Mouse (Mus musculus) thymus, adult 2 months (tissue): ENCODE results near the gene Prss32. TPM values are rescaled to one million over a fixed set of nuclear protein-coding genes. Genes with fewer than 3 reads are reported as not detected.
"Not testable (repeated sequence)": the region's sequence is repeated elsewhere in the genome, so short reads cannot be mapped to it uniquely, and the experiment has no call there.

Experiments used
- DNase-seq: peaks from one replicate; pipeline ENCODE4 v3.0.0; 2021
- H3K27ac ChIP-seq: fragments of 200-500 bp; 2 replicates; pipeline ENCODE4 v1.5.1; 2012; ENCODE audit warnings: low read length, control low read depth; ENCODE audit not compliant: control insufficient read depth, insufficient read depth
- H3K27me3 ChIP-seq: fragments of 200-500 bp; 2 replicates; pipeline ENCODE4 v1.6.1; 2012; ENCODE audit warnings: mild to moderate bottlenecking, low read length, moderate library complexity, mixed read lengths; ENCODE audit not compliant: control insufficient read depth, insufficient read depth
- H3K36me3 ChIP-seq: fragments of 200-500 bp; 2 replicates; pipeline ENCODE4 v1.6.1; 2012; ENCODE audit warnings: mild to moderate bottlenecking, low read length, moderate library complexity; ENCODE audit not compliant: control insufficient read depth, insufficient read depth
- H3K4me1 ChIP-seq: fragments of 200-500 bp; replicated peaks from 2 replicates; pipeline ENCODE4 v1.6.1; 2012; ENCODE audit warnings: low read length; ENCODE audit not compliant: control insufficient read depth, insufficient read depth
- H3K4me3 ChIP-seq: fragments of 200-500 bp; 2 replicates; pipeline ENCODE4 v1.5.1; 2012; ENCODE audit warnings: mild to moderate bottlenecking, low read length, control low read depth, moderate library complexity; ENCODE audit not compliant: control insufficient read depth, insufficient read depth
- CTCF ChIP-seq: fragments of 200-500 bp; IDR thresholded peaks from 2 replicates; pipeline ENCODE4 v1.5.1; 2012; ENCODE audit warnings: mild to moderate bottlenecking, control low read depth, low read length, moderate library complexity, borderline replicate concordance; ENCODE audit not compliant: control insufficient read depth, poor library complexity, insufficient read depth; ENCODE audit errors: extremely low read depth
- POLR2A ChIP-seq: fragments of 200-500 bp; IDR thresholded peaks from 2 replicates; pipeline ENCODE4 v1.6.1; 2012; ENCODE audit warnings: mild to moderate bottlenecking, low read length, control low read depth, moderate library complexity; ENCODE audit not compliant: control insufficient read depth, poor library complexity, insufficient read depth; ENCODE audit errors: extremely low read depth
- WGBS: fragments of 180-500 bp; shearing (Covaris S2); methylation state at CpG from one replicate; pipeline ENCODE4 v1.1.7; 2018; 5-methylcytosine and 5-hydroxymethylcytosine counted together
- polyA plus RNA-seq: library from polyadenylated mRNA; depleted of rRNA; stranded (reverse); fragments of >200 nt; gene quantifications from 2 replicates; pipeline ENCODE4 v1.2.3, GENCODE M21; 2012; rRNA removed

Gene Prss32
- polyA plus RNA-seq, 1 experiment: 0.51 TPM

DNA sequence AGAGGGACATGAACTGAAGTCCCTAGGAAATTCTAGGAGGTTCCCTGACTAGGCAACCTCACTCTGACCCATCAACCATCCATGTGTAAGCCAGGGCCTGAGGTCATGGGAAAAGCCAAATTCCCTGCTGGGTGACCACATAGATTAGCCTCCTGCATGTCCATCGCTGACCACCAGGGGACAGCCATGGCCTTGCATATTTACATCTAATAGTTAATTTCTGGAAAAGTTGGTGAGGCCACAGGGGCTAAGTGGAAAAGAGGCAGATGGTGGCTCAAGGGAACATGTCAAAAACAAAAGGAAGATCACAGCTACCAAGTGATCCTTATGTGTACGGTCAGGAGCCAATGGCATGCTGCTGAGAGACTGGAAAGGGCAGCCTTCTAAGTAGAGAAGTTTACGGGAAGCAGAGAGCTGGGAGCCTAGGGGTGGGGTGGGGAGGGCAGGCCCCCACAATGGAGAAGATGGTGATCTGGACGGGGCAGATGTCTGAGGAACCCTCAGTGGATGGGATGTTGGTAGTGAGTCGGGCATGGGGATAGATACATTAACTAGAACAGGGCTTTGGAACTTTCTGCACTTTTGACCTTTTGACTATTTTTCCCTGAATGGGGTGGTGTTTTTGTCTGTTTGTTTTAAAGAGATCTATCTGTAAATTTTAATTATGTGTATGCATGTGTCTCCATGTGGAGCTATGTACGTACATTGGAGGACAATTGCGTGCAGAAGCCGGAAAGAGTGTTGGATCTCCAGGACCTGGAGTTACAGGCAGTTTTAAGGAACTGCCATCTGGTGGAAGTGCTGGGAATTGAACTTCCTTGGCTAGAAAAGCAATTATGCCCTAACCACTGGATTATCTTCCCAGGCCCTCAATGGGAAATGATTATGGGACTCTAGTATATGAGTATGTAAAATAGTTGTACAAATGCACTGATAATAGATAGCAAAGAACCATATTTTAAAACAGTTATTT lies 30.5 kb downstream of the Prss32 start:
- 71% methylated on average over 8 of the region's 8 CpGs for WGBS
- DNase-seq: no peak
- Histone ChIP-seq H3K27me3 (no peaks in the 10 kb centered on the region), H3K36me3 (no peaks in the 10 kb centered on the region), H3K4me3 (no peak overlapping the region), H3K27ac (no peak overlapping the region), H3K4me1 (no peaks in the 10 kb centered on the region)
- TF ChIP-seq POLR2A (no peak), CTCF (no peak)

DNA sequence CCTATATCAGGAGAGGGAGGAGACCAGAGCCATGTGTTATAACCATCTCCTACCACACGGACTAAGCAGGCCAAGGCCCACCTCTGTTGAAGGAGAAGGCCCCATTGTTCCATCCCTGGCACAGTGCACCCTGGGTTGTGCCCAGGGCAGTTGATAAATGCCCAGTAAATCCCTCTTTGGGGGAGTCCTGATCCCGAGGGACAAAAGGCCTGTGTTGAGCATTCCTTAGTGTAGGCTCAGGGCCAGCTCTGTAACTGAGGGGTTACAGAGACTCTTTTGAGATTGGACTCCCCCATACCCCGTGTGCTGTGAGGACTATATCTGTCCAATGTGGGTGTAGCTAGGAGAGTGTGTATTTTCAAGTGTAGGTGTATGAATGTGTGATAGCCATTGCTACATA lies 33.1 kb downstream of the Prss32 start:
- DNase-seq: no peak
- no peaks in the 10 kb centered on the region for H3K27me3 ChIP-seq
- no peak overlapping the region for H3K27ac ChIP-seq
- H3K4me1 ChIP-seq: no peaks in the 10 kb centered on the region
- no peaks in the 10 kb centered on the region for H3K36me3 ChIP-seq
- H3K4me3 ChIP-seq: no peak overlapping the region
- 87% methylated on average over 3 of the region's 3 CpGs for WGBS
- TF ChIP-seq CTCF (no peak), POLR2A (no peak)

DNA sequence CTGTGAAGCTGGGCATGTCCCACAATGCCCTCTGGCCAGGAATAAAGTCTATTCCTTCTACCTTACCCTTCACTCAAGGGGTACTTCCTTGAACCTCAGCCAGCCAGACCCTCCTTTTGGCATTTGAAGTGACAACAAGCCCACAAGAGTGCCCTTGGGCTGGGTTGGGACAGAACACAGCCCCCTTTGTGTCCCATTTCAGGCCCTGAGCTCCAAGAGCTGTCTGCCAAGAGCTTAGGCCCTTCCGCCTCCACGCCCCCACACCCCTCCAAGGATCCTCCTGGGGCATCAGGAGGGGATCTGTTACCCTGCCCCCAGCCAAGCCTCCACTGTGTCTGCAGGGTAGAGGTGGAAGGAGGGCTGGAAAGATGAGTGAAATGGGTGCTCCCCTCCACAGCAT lies 33.5 kb downstream of the Prss32 start:
- Histone ChIP-seq H3K4me1 (no peaks in the 10 kb centered on the region), H3K27ac (no peak overlapping the region), H3K36me3 (no peaks in the 10 kb centered on the region), H3K27me3 (no peaks in the 10 kb centered on the region), H3K4me3 (no peak overlapping the region)
- no peak for DNase-seq
- 97% methylated on average over 2 of the region's 2 CpGs for WGBS
- TF ChIP-seq CTCF (no peak), POLR2A (no peak)

DNA sequence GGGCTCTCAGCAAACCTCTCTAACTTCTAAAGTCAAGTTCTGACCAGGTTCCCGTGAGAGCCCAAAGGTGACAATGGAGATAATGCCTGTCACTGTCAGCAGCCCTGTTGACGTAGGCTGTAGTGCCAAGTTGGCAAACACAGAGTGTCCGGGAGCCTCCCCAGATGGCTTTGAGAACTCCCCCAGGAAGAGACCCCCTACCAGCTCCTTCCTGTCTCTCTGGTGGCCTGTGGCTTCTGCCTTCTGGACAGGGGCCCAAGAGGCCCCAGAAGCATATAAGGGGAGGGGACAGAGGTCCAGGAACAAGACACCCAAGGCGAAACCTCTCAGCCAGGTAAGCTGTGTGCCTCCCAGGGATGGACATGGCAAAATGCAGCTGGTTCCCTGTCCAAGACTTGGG lies 36.9 kb downstream of the Prss32 start, which contains the start of the genes Dcpp1 and Dcpp2:
TSS of gene Dcpp1 (plus strand) at position 301 of the 400 bp plus-strand sequence.
TSS of gene Dcpp2 (plus strand) at position 305 of the 400 bp plus-strand sequence.
- not testable (repeated sequence) for H3K27me3 ChIP-seq, H3K27ac ChIP-seq, H3K36me3 ChIP-seq, DNase-seq, H3K4me3 ChIP-seq, H3K4me1 ChIP-seq
- 85% methylated on average over 4 of the region's 4 CpGs for WGBS

Other genes starting within 250 kb of the Prss32 start
- gene Zfp13, start 244.4 kb upstream of the Prss32 start, polyA plus RNA-seq: 2.5 and 3.0 TPM in 2 replicates
- 0.18 and 0.20 TPM in 2 replicates for gene Zscan10, start 243.0 kb upstream of the Prss32 start, polyA plus RNA-seq
- gene Mmp25, start 198.6 kb upstream of the Prss32 start, polyA plus RNA-seq: 7.2 and 7.4 TPM in 2 replicates
- 0.43 and 0.49 TPM in 2 replicates for gene Bicdl2, start 183.3 kb upstream of the Prss32 start, polyA plus RNA-seq
- 143 and 192 TPM in 2 replicates for gene Hcfc1r1, start 170.3 kb upstream of the Prss32 start, polyA plus RNA-seq
- 78.3 and 84.5 TPM in 2 replicates for gene Thoc6, start 170.0 kb upstream of the Prss32 start, polyA plus RNA-seq
- 10.2 and 11.4 TPM in 2 replicates for gene Tnfrsf12a, start 166.4 kb upstream of the Prss32 start, polyA plus RNA-seq
- 0.47 and 0.51 TPM in 2 replicates for gene Cldn6, start 164.6 kb upstream of the Prss32 start, polyA plus RNA-seq
- 1.1 and 1.9 TPM in 2 replicates for gene Cldn9, start 159.8 kb upstream of the Prss32 start, polyA plus RNA-seq
- 0.19 and 0.27 TPM in 2 replicates for gene 1520401A03Rik, start 121.1 kb upstream of the Prss32 start, polyA plus RNA-seq
- 145 and 182 TPM in 2 replicates for gene Pkmyt1, start 117.5 kb upstream of the Prss32 start, polyA plus RNA-seq
- gene Paqr4, start 103.0 kb upstream of the Prss32 start, polyA plus RNA-seq: 12.4 and 13.2 TPM in 2 replicates
- gene Kremen2, start 98.0 kb upstream of the Prss32 start, polyA plus RNA-seq: 2.8 and 3.8 TPM in 2 replicates
- 32.0 and 33.6 TPM in 2 replicates for gene Flywch1, start 72.3 kb upstream of the Prss32 start, polyA plus RNA-seq
- gene Flywch2, start 57.8 kb upstream of the Prss32 start, polyA plus RNA-seq: 2.3 and 4.0 TPM in 2 replicates
- 874 and 1,056 TPM in 2 replicates for gene Srrm2, start 53.3 kb upstream of the Prss32 start, polyA plus RNA-seq
- 639 and 815 TPM in 2 replicates for gene Elob, start 14.7 kb upstream of the Prss32 start, polyA plus RNA-seq
- gene Prss33, start 7.8 kb upstream of the Prss32 start, polyA plus RNA-seq: 1.6 and 2.8 TPM in 2 replicates
- gene Prss41, start 317 bp downstream of the Prss32 start, polyA plus RNA-seq: 0.34 and 0.59 TPM in 2 replicates
- gene Prss21, start 24.2 kb downstream of the Prss32 start, polyA plus RNA-seq: 0.11 TPM in 1 of 2 replicates, not detected in the other
- 0.58 TPM in 1 of 2 replicates, not detected in the other for gene Dcpp1, start 37.0 kb downstream of the Prss32 start, polyA plus RNA-seq
- gene Dcpp2, start 37.0 kb downstream of the Prss32 start, polyA plus RNA-seq: 0.35 and 0.55 TPM in 2 replicates
- 0.34 TPM in 2 replicates for gene Dcpp3, start 73.6 kb downstream of the Prss32 start, polyA plus RNA-seq
- gene Sbp, start 97.8 kb downstream of the Prss32 start, polyA plus RNA-seq: 0.23 and 0.43 TPM in 2 replicates
- 0.88 and 1.6 TPM in 2 replicates for gene Sbpl, start 111.4 kb downstream of the Prss32 start, polyA plus RNA-seq
- gene Prss30, start 136.7 kb downstream of the Prss32 start, polyA plus RNA-seq: 2.5 and 2.7 TPM in 2 replicates
- 0.52 and 1.0 TPM in 2 replicates for gene Prss22, start 154.2 kb downstream of the Prss32 start, polyA plus RNA-seq
- 0.98 and 2.5 TPM in 2 replicates for gene Prss27, start 194.3 kb downstream of the Prss32 start, polyA plus RNA-seq
- 38.9 and 44.6 TPM in 2 replicates for gene Kctd5, start 229.6 kb downstream of the Prss32 start, polyA plus RNA-seq